In genomic region chr3:107290764-107291381, GRCm38 (mm10) we compare ENCODE assay signal across 9 mouse cellular contexts. TPM values are rescaled to one million over a fixed set of nuclear protein-coding genes. Genes with fewer than 3 reads are reported as not detected.
DNase-seq lines count a peak whose midpoint lies in the region; ATAC-seq lines count a peak whose summit lies in the region.
"Had no signal": no experiment of that assay in that cellular context is flagged by ENCODE, and none has a peak within 500 bp of the region (broad histone marks: within the 10 kb centered on the region; RNA-seq: fewer than 3 reads in every experiment).

Gene Slc16a4, plus strand, starts transcription at chr3:107291230.

- H3K4me3 ChIP-seq in kidney, embryonic 16.5 days (ENCODE audit: low read length) = no peak within 1 kb of the TSS
- H3K4me3 ChIP-seq: neural tube, embryonic 13.5 days had no signal

- peak; percentile 58 for DNase-seq in adrenal gland, postnatal 14 days
- no peak for DNase-seq in adrenal gland, postnatal 25 days
- DNase-seq in 3T3-L1 (ENCODE audit: low read depth, low spot score) = peak; percentile 81
- peak; percentile 78 for DNase-seq in forelimb bud, embryonic 11.5 days (ENCODE audit: low read depth, low spot score)
- DNase-seq in ovary, adult 18-20 months (ENCODE audit: low spot score) = peak; percentile 45
- DNase-seq in B cell, adult 2 months = no peak

- peak within 1 kb of the TSS; percentile 84 for H3K27ac ChIP-seq in kidney, embryonic 16.5 days (ENCODE audit: low read length)
- H3K27ac ChIP-seq: neural tube, embryonic 13.5 days had no signal

- peaks cover 14% of the 10 kb centered on the region for H3K4me1 ChIP-seq in kidney, embryonic 16.5 days (ENCODE audit: insufficient read depth, low read length)
- H3K4me1 ChIP-seq: neural tube, embryonic 13.5 days had no signal

- 15% methylated on average over 9 of the region's 9 CpGs for WGBS in kidney, embryonic 16.5 days

- H3K27me3 ChIP-seq in kidney, embryonic 16.5 days (ENCODE audit: insufficient read depth, low read length) = no peaks in the 10 kb centered on the region
- H3K27me3 ChIP-seq: neural tube, embryonic 13.5 days had no signal

- ATAC-seq in kidney, embryonic 16.5 days (ENCODE audit: low FRiP score, low TSS enrichment) = peak; percentile 96
- ATAC-seq in erythroblast, adult 5-6 weeks (replicated peaks; ENCODE audit: low FRiP score, poor library complexity, severe bottlenecking) = no peak

- no peaks in the 10 kb centered on the region for H3K9me3 ChIP-seq in kidney, embryonic 16.5 days (ENCODE audit: low read length)
- H3K9me3 ChIP-seq: neural tube, embryonic 13.5 days had no signal

- H3K36me3 ChIP-seq in kidney, embryonic 16.5 days (ENCODE audit: insufficient read depth, low read length) = no peaks in the 10 kb centered on the region

- H3K9ac ChIP-seq in kidney, embryonic 16.5 days (replicated peaks; ENCODE audit: low read length) = peak within 1 kb of the TSS; percentile 53
- H3K9ac ChIP-seq: neural tube, embryonic 13.5 days had no signal

- H3K4me2 ChIP-seq in kidney, embryonic 16.5 days (replicated peaks; ENCODE audit: low read depth, low read length) = peak within 1 kb of the TSS; percentile 44
- H3K4me2 ChIP-seq: neural tube, embryonic 13.5 days had no signal

RNA-seq across cellular contexts. Expression of gene Slc16a4, which starts in this region (rescaled TPM):
- total RNA-seq in adrenal gland, postnatal 14 days (2021) = 0.44 and 0.49 TPM in 2 replicates
- total RNA-seq in adrenal gland, postnatal 25 days (2021) = 0.36 and 0.52 TPM in 2 replicates
- polyA plus RNA-seq in kidney, embryonic 16.5 days (2015; fragmentation: Nextera tagmentation; extraction: Ambion mirVana) = 13.4 and 13.6 TPM in 2 replicates
- not detected in 2 replicates for total RNA-seq in erythroblast, adult 5-6 weeks (2015; ENCODE audit: low replicate concordance)
- 0.43 TPM in 1 of 2 replicates, not detected in the other for total RNA-seq in erythroblast, adult 5-6 weeks (2017; ENCODE audit: low replicate concordance)

Comparison
In these comparisons a context has a peak if more than half of its experiments do, and no peak if none do; other contexts are left out.
1. Peak in DNase-seq in adrenal gland, postnatal 14 days; RNA of the gene not detected or under 1 TPM.
2. DNase-seq: peak in 3T3-L1 (single experiment), forelimb bud, embryonic 11.5 days (single experiment) and ovary, adult 18-20 months (single experiment); none in adrenal gland, postnatal 25 days (single experiment) and B cell, adult 2 months (0 of 2).